Mouse (Mus musculus): ENCODE measurements around the gene Mapk10. TPM values are rescaled to one million over a fixed set of nuclear protein-coding genes. Genes with fewer than 3 reads are reported as not detected.

Mapk10 gene
- total and polyA plus RNA-seq, 3 experiments: 0.10 to 0.95 (median 0.47) TPM

DNA sequence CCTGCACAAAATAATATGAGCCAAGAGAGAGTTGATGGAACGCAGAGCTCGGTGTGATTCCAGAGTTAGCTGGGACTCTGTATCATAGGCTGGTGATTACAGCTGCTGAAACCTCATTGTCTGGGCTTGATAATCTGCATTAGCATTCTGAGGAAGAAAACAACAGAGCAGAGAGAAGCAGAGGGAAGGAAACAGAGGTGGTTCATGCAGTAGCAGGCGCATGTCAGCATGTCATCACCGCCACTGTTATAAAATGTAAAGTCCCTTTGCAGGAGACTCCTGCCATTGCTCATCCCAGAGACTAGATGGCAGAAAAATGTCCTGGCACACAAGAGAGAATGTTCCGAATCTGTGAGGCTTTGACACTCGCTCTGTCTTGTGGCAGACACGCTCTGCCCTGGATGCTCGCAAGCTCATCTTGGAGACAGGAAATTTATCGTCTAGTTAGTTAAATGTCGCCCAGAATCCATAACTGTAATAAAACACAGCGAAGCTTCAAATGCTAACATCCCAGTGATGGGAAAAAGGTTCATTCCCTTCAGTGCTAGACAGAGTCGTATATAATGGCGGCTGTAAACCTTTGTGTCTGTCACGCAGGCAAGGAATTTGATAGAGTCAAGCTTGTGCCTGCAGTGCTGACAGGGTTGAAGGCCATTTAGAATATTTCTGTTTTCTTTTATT lies 322.5 kb downstream of the Mapk10 start:
- TF ChIP-seq POLR2AphosphoS2 (IDR thresholded peaks at IDR 0.05; ENCODE audit: low read depth, low read length) (no peak), TBP (conservative IDR thresholded peaks at IDR 0.05; ENCODE audit: low read depth, low read length) (no peak), MAX (IDR thresholded peaks at IDR 0.05; ENCODE audit: low read length) (no peak), ZKSCAN1 (IDR thresholded peaks at IDR 0.05; ENCODE audit: borderline replicate concordance, low read depth, low read length) (no peak), NELFE (IDR thresholded peaks at IDR 0.05; ENCODE audit: low read depth, low read length) (no peak), MYC (IDR thresholded peaks at IDR 0.05; ENCODE audit: low read depth, low read length) (no peak), EP300 (IDR thresholded peaks at IDR 0.05; ENCODE audit: low read length) (no peak), JUND (conservative IDR thresholded peaks at IDR 0.05; ENCODE audit: low read depth, low read length) (no peak)
- no peak for DNase-seq (ENCODE audit: extremely low read depth)
- Histone ChIP-seq H3K36me3 (replicated peaks in 1 of 2; ENCODE audit: control insufficient read depth in 1 of 2, insufficient read depth in 1 of 2, low read length in 1 of 2) (peaks cover 11 to 70% of the 10 kb centered on the region in 2 experiments), H3K79me2 (replicated peaks; ENCODE audit: control insufficient read depth, extremely low read depth, insufficient read depth, poor library complexity, severe bottlenecking) (no peaks in the 10 kb centered on the region), H3K4me1 (ENCODE audit: control insufficient read depth in 1 of 2, insufficient read depth in 2 of 2) (no peaks in the 10 kb centered on the region), H3K27ac (ENCODE audit: insufficient read depth, low read depth) (no peak overlapping the region), H3K4me3 (replicated peaks in 1 of 3; ENCODE audit: low read depth in 2 of 3, low read length in 2 of 3, poor library complexity in 1 of 3) (no peak overlapping the region), H3K4me2 (ENCODE audit: insufficient read depth, low read depth, poor library complexity, severe bottlenecking) (no peak overlapping the region), H3K9me3 (replicated peaks; ENCODE audit: low read length) (no peaks in the 10 kb centered on the region), H3K27me3 (replicated peaks) (no peaks in the 10 kb centered on the region), H3K9ac (ENCODE audit: insufficient read depth, low read depth) (no peak overlapping the region)
- in situ Hi-C loops (cut with MboI; ENCODE audit: low pct_ligation_motif_present, low pct_unique_long_range_greater_than_20kb, low sequenced_read_pairs): no loop called here
- dilution Hi-C loops (cut with MboI; ENCODE audit: extremely low pct_ligation_motif_present, extremely low pct_unique_long_range_greater_than_20kb, low sequenced_read_pairs): no loop called here

DNA sequence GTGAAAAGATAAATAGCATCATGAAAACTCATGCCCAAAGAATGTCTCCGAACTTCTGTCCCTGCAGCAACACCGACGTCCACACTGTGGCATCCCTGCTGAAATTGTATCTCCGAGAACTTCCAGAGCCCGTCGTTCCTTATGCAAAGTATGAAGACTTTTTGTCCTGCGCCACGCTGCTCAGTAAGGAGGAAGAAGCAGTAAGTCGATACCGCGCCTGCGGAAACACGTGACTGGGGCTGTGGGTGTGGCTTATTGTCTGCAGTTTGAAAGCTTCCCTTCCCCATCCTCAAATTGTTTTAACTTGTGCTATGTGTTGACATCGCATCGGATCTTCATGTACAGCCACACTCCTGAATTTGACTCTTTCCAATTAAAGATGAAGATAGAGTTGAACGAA lies 335.5 kb downstream of the Mapk10 start:
- dilution Hi-C loops (cut with MboI; ENCODE audit: extremely low pct_ligation_motif_present, extremely low pct_unique_long_range_greater_than_20kb, low sequenced_read_pairs): no loop called here
- Histone ChIP-seq H3K27me3 (replicated peaks) (no peaks in the 10 kb centered on the region), H3K9ac (ENCODE audit: insufficient read depth, low read depth) (no peak overlapping the region), H3K36me3 (replicated peaks in 1 of 2; ENCODE audit: control insufficient read depth in 1 of 2, insufficient read depth in 1 of 2, low read length in 1 of 2) (peaks cover 17 to 90% of the 10 kb centered on the region in 2 experiments), H3K4me2 (ENCODE audit: insufficient read depth, low read depth, poor library complexity, severe bottlenecking) (no peak overlapping the region), H3K4me3 (replicated peaks in 1 of 3; ENCODE audit: low read depth in 2 of 3, low read length in 2 of 3, poor library complexity in 1 of 3) (no peak overlapping the region), H3K4me1 (ENCODE audit: control insufficient read depth in 1 of 2, insufficient read depth in 2 of 2) (no peaks in the 10 kb centered on the region), H3K79me2 (replicated peaks; ENCODE audit: control insufficient read depth, extremely low read depth, insufficient read depth, poor library complexity, severe bottlenecking) (no peaks in the 10 kb centered on the region), H3K9me3 (replicated peaks; ENCODE audit: low read length) (no peaks in the 10 kb centered on the region), H3K27ac (ENCODE audit: insufficient read depth, low read depth) (no peak overlapping the region)
- TF ChIP-seq ZMIZ1 (IDR thresholded peaks at IDR 0.05; ENCODE audit: low read depth, low read length) (no peak), KAT2A (IDR thresholded peaks at IDR 0.05; ENCODE audit: insufficient replicate concordance, low read length) (no peak), RAD21 (IDR thresholded peaks at IDR 0.05; ENCODE audit: low read depth, low read length) (no peak), IRF4 (IDR thresholded peaks at IDR 0.05; ENCODE audit: low read depth, low read length) (no peak), USF1 (IDR thresholded peaks at IDR 0.05; ENCODE audit: low read depth, low read length) (no peak), TCF12 (IDR thresholded peaks at IDR 0.05; ENCODE audit: low read depth, low read length) (no peak), ZNF384 (IDR thresholded peaks at IDR 0.05; ENCODE audit: low read depth, low read length) (no peak), ELF1 (IDR thresholded peaks at IDR 0.05; ENCODE audit: low read depth, low read length) (no peak), USF2 (conservative IDR thresholded peaks at IDR 0.05; ENCODE audit: low read depth, low read length) (no peak), MEF2A (IDR thresholded peaks at IDR 0.05; ENCODE audit: borderline replicate concordance, low read depth, low read length) (no peak), MAFK (IDR thresholded peaks at IDR 0.05; ENCODE audit: insufficient replicate concordance, low read length) (no peak), CHD1 (IDR thresholded peaks at IDR 0.05; ENCODE audit: low read depth, low read length) (no peak), RCOR1 (conservative IDR thresholded peaks at IDR 0.05; ENCODE audit: low read depth, low read length) (no peak)
- in situ Hi-C loops (cut with MboI; ENCODE audit: low pct_ligation_motif_present, low pct_unique_long_range_greater_than_20kb, low sequenced_read_pairs): no loop called here
- DNase-seq (ENCODE audit: extremely low read depth): no peak
